Mouse (Mus musculus) cerebellum, adult 2 months (tissue): ENCODE results near the gene Adamts13.

Experiments
- CTCF ChIP-seq: fragments of 200-500 bp; IDR thresholded peaks from 2 replicates; pipeline ENCODE4 v1.5.1; 2011; ENCODE audit warnings: low read depth, mild to moderate bottlenecking, control low read depth, low read length, moderate library complexity, borderline replicate concordance; ENCODE audit not compliant: insufficient read depth
- POLR2A ChIP-seq: fragments of 200-500 bp; IDR thresholded peaks from 2 replicates; pipeline ENCODE4 v1.6.1; 2011; ENCODE audit warnings: low read length, control low read depth, borderline replicate concordance; ENCODE audit not compliant: insufficient read depth

- TF ChIP-seq POLR2A (no peak), CTCF (no peak)
These were observed 71.4 kb downstream of the Adamts13 start for GRCm38 (mm10) chr2:27044641-27045040.
